Mouse (Mus musculus): ENCODE data around the gene Dhx16.

DNA sequence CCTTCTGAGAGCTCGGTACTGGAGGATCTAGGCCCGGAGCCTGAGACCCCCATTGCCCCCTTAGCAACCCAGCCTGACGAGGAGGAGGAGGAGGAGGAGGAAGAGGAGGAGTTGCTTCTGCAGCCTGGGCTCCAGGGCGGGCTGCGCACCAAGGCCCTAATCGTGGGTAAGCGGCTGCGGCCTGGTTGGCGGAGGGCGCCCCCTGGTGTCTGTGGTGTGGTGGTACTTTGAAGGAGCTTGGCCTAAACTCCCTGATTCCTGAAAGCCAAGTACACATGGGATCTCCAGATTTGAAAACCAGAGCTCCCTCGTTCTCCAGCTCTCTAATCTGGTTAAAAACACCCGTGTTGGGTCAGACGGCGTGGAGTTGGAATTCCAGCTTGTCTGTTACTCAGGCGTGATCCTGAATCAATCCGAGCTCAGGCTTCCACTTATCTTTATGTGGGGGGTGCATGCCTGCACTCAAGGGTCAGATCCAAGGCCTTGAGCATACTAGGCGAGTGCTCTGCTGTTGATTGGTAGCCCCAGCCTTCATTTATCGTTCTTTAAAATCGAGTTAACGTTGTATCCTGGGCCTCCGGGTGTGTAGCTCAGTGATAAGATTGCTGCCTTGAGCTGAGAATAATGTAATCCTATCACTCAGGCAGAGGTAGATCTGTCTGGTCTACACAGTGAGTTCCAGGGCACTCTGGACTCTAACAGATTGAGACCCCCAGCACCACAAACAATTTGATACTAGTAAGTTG lies 5.7 kb upstream of the Dhx16 start:
- peak; percentile 64 for TF ChIP-seq CTCF (conservative IDR thresholded peaks at IDR 0.05; ENCODE audit: low read length)
- no peak for TF ChIP-seq POU5F1 (IDR thresholded peaks at IDR 0.05; ENCODE audit: borderline replicate concordance, low read length)
- no peak for TF ChIP-seq NANOG (IDR thresholded peaks at IDR 0.05; ENCODE audit: borderline replicate concordance, low read length)
